Mouse (Mus musculus) testis, adult 2 months (tissue): ENCODE data around the gene Ctsc. TPM values are rescaled to one million over a fixed set of nuclear protein-coding genes. Genes with fewer than 3 reads are reported as not detected.

Experiments used
- H3K27ac ChIP-seq: fragments of 200-500 bp; 2 replicates; pipeline ENCODE4 v1.5.1; 2012; ENCODE audit warnings: low read depth, low read length; ENCODE audit not compliant: control insufficient read depth, insufficient read depth
- H3K27me3 ChIP-seq: fragments of 200-500 bp; 2 replicates; pipeline ENCODE4 v1.6.1; 2012; ENCODE audit warnings: mild to moderate bottlenecking, low read length, moderate library complexity; ENCODE audit not compliant: control insufficient read depth, insufficient read depth
- H3K36me3 ChIP-seq: fragments of 200-500 bp; 2 replicates; pipeline ENCODE4 v1.6.1; 2012; ENCODE audit warnings: mild to moderate bottlenecking, low read length; ENCODE audit not compliant: control insufficient read depth, insufficient read depth
- H3K4me1 ChIP-seq: fragments of 200-500 bp; 2 replicates; pipeline ENCODE4 v1.6.1; 2012; ENCODE audit warnings: low read length; ENCODE audit not compliant: control insufficient read depth, insufficient read depth
- H3K4me3 ChIP-seq: fragments of 200-500 bp; 2 replicates; pipeline ENCODE4 v1.5.1; 2012; ENCODE audit warnings: low read depth, mild to moderate bottlenecking, low read length, moderate library complexity, mixed read lengths; ENCODE audit not compliant: control insufficient read depth
- CTCF ChIP-seq: fragments of 200-500 bp; IDR thresholded peaks from 2 replicates; pipeline ENCODE4 v1.5.1; 2012; ENCODE audit warnings: low read depth, mild to moderate bottlenecking, inconsistent platforms, low read length, moderate library complexity; ENCODE audit not compliant: control insufficient read depth, insufficient read depth, insufficient replicate concordance
- POLR2A ChIP-seq: fragments of 200-500 bp; IDR thresholded peaks from 2 replicates; pipeline ENCODE4 v1.6.1; 2012; ENCODE audit warnings: low read depth, mild to moderate bottlenecking, inconsistent platforms, low read length, moderate library complexity; ENCODE audit not compliant: control insufficient read depth
- polyA plus RNA-seq: library from polyadenylated mRNA; depleted of rRNA; stranded (reverse); fragments of >200 nt; gene quantifications from 2 replicates; pipeline ENCODE4 v1.2.3, GENCODE M21; 2012

The Ctsc gene
- polyA plus RNA-seq, 1 experiment: 2.3 TPM

GRCm38 (mm10) chr7:88251535-88251934 is 26.4 kb upstream of the Ctsc start:
- H3K4me3 ChIP-seq: no peak overlapping the region
- no peaks in the 10 kb centered on the region for H3K36me3 ChIP-seq
- H3K27ac ChIP-seq: no peak overlapping the region
- no peaks in the 10 kb centered on the region for H3K4me1 ChIP-seq
- no peak for TF ChIP-seq CTCF
- TF ChIP-seq POLR2A: no peak
- H3K27me3 ChIP-seq: no peaks in the 10 kb centered on the region

DNA sequence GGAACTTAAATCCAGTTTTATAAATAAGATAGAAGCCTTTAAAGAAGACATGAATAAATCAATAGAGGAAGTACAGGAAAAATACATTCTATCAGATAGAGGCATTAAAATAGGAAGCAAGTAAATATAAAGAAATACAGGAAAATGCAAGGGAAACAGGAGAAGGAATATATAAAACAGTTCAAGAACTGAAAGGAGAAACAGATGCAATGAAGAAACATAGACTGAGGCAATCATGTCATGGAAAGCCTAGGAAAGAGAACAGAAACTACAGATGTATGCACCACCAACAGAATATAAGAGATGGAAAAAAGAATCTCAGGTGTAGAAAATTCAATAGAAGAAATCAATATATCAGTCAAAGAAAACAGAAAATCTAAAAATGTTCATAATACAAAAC is 25.8 kb upstream of the Ctsc start:
- Histone ChIP-seq H3K36me3 (no peaks in the 10 kb centered on the region), H3K4me3 (no peak overlapping the region), H3K27ac (no peak overlapping the region), H3K27me3 (no peaks in the 10 kb centered on the region), H3K4me1 (no peaks in the 10 kb centered on the region)
- no peak for TF ChIP-seq CTCF
- TF ChIP-seq POLR2A: no peak

- Histone ChIP-seq H3K27me3 (no peaks in the 10 kb centered on the region), H3K36me3 (no peaks in the 10 kb centered on the region), H3K4me1 (no peaks in the 10 kb centered on the region), H3K4me3 (no peak overlapping the region), H3K27ac (no peak overlapping the region)
- TF ChIP-seq CTCF (no peak), POLR2A (no peak)
These were observed 23.0 kb upstream of the Ctsc start for GRCm38 (mm10) chr7:88254884-88255283.

DNA sequence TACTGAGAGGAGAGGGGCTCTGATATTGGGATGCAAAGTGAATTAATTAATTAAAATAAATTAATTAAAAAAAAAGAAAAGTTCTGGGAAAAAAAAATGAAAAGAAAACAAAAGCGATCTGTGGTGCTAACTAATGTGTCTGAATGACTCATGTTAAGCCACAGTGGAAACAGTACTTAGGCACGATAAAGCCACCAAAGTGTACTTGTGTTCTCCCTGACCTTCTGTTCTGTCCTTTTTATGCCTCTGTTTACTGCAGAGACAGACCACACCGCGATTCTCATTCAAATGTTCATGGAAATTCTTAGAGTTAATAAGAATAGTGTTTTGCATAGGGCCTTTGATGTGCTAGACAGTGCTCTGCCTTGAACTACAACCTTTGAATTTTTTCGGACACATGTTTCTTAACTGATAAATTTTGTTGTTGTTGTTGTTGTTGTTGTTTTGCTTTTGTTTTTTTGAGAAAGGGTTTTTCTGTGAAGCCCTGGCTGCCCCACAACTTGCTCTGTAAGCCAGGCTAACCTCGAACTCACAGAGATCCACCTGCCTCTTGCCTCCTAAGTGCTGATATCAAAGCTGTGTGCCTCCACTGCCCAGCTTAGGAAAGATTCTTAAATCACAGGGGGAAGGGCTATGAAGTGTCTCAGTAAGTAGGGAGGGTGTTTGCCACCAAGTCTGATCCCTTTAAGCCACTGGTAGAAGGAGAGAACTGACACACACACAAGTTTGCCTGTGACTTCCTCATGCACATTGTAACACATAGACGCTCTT is 18.5 kb upstream of the Ctsc start:
- Histone ChIP-seq H3K4me3 (no peak overlapping the region), H3K27ac (no peak overlapping the region), H3K27me3 (no peaks in the 10 kb centered on the region), H3K4me1 (no peaks in the 10 kb centered on the region), H3K36me3 (no peaks in the 10 kb centered on the region)
- TF ChIP-seq CTCF (no peak), POLR2A (no peak)

GRCm38 (mm10) chr7:88261799-88262198 is 16.1 kb upstream of the Ctsc start:
- Histone ChIP-seq H3K4me1 (no peaks in the 10 kb centered on the region), H3K4me3 (no peak overlapping the region), H3K27me3 (no peaks in the 10 kb centered on the region), H3K27ac (no peak overlapping the region), H3K36me3 (no peaks in the 10 kb centered on the region)
- TF ChIP-seq POLR2A (no peak), CTCF (no peak)

DNA sequence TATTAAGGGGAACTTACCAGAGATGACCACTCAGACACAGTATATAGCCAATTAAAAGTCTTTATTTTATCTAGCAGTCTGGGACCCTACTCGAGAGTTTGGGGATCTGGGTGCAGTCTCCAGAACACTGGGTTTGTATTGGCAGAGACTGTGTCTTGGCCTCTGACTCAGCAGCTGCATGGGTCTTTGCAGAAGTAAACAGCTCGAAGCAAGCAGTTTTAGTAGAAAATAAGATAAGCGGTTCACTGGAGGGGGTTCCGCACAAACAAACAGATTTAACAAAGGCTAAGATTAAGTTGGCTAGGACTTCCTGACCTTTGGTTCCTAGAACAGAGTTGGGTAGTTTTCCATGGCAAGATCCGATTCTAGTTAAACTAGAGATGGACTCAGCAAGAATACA is 13.0 kb upstream of the Ctsc start:
- no peaks in the 10 kb centered on the region for H3K4me1 ChIP-seq
- no peak overlapping the region for H3K4me3 ChIP-seq
- H3K27me3 ChIP-seq: no peaks in the 10 kb centered on the region
- H3K36me3 ChIP-seq: no peaks in the 10 kb centered on the region
- no peak overlapping the region for H3K27ac ChIP-seq
- TF ChIP-seq CTCF: no peak
- no peak for TF ChIP-seq POLR2A

DNA sequence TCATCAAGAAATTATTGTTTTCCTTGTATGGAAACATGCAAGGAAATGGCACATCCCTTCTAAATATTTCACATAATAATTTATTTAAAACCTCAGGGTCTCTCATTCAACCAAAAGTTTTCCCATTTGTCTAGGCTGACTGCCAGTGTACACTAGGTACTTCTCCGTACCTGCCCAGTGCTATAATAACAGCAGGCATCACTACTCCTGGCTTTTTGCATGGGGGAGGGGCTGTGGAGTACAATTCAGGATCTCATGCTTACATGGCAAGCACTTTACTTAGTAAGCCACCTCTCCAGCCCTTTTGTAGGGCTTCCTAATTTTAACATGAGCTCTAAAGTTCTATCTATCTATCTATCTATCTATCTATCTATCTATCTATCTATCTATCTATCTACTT is 8.0 kb upstream of the Ctsc start:
- no peaks in the 10 kb centered on the region for H3K27me3 ChIP-seq
- H3K36me3 ChIP-seq: no peaks in the 10 kb centered on the region
- no peak for TF ChIP-seq POLR2A
- TF ChIP-seq CTCF: no peak
- no peaks in the 10 kb centered on the region for H3K4me1 ChIP-seq
- H3K27ac ChIP-seq: no peak overlapping the region
- no peak overlapping the region for H3K4me3 ChIP-seq
